Mouse (Mus musculus): ENCODE results near the gene Mboat7. TPM values are rescaled to one million over a fixed set of nuclear protein-coding genes. Genes with fewer than 3 reads are reported as not detected.

The Mboat7 gene
- total RNA-seq, 1 experiment from 2014 or later: 37.0 TPM

DNA sequence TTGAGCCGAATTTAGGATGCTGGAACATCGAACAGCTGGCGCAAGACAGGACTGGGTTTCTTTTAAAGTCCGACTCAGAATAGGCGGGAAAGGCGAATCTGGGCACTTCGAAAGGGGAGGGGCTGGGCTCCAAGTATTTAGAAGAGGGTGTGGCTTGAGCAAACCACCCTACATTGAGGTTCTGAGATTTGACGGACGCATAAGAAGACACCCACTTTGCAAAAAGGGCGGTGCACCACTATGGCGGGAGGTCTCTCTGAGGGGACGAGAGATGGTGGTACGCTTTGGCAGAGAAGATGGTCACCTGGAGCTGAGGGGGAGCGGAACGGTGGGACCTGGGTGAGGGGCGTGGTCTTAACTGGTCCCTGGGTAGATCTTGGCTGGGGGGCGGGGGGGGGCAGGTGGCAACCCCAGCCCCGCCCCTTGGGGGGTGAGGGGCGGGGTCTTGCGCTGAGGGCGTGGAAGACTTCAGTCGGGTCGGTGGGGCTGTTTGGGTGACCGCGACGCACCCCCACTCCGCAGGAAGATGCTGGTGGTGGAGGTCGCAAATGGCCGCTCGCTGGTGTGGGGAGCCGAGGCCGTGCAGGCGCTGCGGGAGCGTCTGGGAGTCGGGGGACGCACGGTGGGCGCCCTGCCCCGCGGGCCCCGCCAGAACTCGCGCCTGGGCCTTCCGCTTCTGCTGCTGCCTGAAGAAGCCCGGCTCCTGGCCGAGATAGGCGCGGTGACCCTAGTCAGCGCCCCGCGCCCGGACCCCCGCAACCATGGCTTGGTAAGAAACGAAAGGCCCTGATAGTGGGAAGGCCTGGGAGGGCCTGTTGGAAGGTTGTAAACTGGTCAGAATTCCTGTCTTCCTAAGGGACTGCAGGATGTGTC is 989 bp upstream of the Mboat7 start:
- ATAC-seq (replicated peaks; ENCODE audit: low read depth, poor library complexity, severe bottlenecking): peak; percentile 27

DNA sequence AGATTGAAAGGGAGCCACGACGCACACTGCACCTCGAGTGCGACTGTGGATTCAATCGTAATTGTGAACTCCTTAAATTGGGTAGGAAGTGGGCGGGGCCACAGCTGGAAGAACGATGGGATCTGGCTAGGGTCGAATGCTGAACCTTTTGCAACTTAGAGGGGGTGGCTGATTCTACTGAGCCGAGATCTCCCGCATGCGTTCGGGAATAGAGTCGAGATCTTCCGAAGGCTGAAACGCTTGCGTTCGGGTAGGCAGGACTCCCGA is 419 bp upstream of the Mboat7 start:
- ATAC-seq (replicated peaks; ENCODE audit: low read depth, poor library complexity, severe bottlenecking): no peak

GRCm38 (mm10) chr7:3692382-3692986 is 839 bp downstream of the Mboat7 start, which contains the start of gene Tsen34:
Tsen34 (plus strand) TSS chr7:3692863.
- no peak for ATAC-seq (replicated peaks; ENCODE audit: low read depth, poor library complexity, severe bottlenecking)

GRCm38 (mm10) chr7:3691919-3692318 is 1.4 kb downstream of the Mboat7 start:
- ATAC-seq (replicated peaks; ENCODE audit: low read depth, poor library complexity, severe bottlenecking): no peak

- ATAC-seq (replicated peaks; ENCODE audit: low read depth, poor library complexity, severe bottlenecking): no peak
Measured at GRCm38 (mm10) chr7:3685400-3686187, 7.7 kb downstream of the Mboat7 start.

GRCm38 (mm10) chr7:3684698-3685097 is 8.6 kb downstream of the Mboat7 start:
- ATAC-seq (replicated peaks; ENCODE audit: low read depth, poor library complexity, severe bottlenecking): no peak

- ATAC-seq (replicated peaks; ENCODE audit: low read depth, poor library complexity, severe bottlenecking): no peak
Measured at GRCm38 (mm10) chr7:3683908-3684550, 9.3 kb downstream of the Mboat7 start.

- ATAC-seq (replicated peaks; ENCODE audit: low read depth, poor library complexity, severe bottlenecking): no peak
Measured at GRCm38 (mm10) chr7:3677342-3677741, 16.0 kb downstream of the Mboat7 start, which contains the start of gene Tmc4. Tmc4 (minus strand) TSS chr7:3677553.

DNA sequence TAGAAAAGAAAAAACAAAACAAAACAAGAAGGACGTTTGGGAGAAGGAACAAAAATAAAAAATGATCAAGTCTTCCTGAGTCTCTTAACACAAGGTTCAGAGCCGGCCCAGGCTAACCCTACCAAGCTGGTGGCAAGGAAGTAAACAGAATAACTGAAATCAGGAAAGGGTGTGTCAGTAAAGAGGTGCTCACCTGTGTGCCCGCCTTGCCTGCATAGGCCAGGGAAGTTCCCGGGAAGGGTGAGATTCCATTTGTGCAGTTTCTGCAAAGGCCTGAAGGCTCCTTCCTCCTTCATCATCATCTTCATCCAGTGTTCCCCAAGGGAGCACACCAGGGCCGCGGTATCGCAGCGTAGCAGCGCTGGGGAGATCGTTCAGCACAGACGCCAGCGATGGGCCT is 17.0 kb downstream of the Mboat7 start:
- no peak for ATAC-seq (replicated peaks; ENCODE audit: low read depth, poor library complexity, severe bottlenecking)

DNA sequence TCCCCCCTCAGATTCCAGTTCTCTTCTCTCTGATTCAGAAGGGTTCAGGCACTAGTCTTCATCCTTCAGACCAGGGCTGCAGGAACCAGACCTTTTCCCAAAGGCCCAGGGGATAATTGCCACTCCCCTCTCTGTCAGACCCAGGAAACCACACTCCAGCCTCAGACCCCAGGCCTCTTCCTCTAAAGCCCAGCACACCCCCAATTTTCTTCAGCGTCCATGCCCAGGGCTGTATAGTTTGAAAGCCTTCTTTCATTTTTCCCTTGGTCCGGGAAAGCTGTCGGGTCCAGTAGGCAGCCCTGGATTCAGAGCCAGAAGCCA is 18.1 kb downstream of the Mboat7 start:
- ATAC-seq (replicated peaks; ENCODE audit: low read depth, poor library complexity, severe bottlenecking): peak; percentile 67

DNA sequence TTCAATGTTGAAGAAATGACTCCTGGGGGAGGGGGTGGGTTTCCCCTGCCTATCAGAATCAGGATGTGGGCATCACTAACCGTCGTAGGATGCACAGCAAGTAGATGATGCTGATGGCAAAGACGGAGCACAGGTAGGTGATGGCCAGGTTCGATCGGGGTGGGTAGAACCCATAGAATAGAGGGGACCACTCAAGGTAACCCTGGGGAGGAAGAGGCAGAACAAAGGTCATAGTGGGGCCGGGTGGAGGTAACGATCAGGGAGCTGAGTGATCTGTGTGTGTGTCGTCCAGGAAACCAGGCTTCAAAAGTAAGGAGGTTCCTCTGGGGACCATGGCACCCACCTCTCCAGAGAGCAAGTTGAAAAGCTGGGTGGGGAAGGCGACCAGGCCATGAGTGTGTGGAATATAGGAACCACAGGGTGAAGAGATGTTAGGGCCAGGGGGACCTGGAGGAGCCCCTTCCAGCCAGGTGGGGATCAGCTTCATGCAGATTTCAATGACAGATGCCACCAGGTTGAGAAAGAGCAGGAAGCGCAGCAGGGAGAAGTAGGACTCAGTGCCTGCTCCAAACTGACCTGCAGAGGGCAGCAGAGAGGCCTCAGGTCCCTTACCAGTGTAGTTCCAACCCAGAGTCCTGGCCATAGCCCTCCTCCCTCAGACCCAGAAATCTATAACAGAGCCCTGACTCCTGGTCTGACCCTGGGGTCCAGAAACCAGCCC is 18.7 kb downstream of the Mboat7 start:
- peak; percentile 99 for ATAC-seq (replicated peaks; ENCODE audit: low read depth, poor library complexity, severe bottlenecking)

- ATAC-seq (replicated peaks; ENCODE audit: low read depth, poor library complexity, severe bottlenecking): peak; percentile 16; the same call in 1 of the 2 replicates
Measured at GRCm38 (mm10) chr7:3666921-3667391, 26.4 kb downstream of the Mboat7 start.

GRCm38 (mm10) chr7:3665215-3666114 is 27.9 kb downstream of the Mboat7 start, which contains the start of gene Leng1:
Leng1 (minus strand) TSS chr7:3665840.
- ATAC-seq (replicated peaks; ENCODE audit: low read depth, poor library complexity, severe bottlenecking): peak; percentile 94

GRCm38 (mm10) chr7:3664524-3665214 is 28.7 kb downstream of the Mboat7 start:
- ATAC-seq (replicated peaks; ENCODE audit: low read depth, poor library complexity, severe bottlenecking): no peak

DNA sequence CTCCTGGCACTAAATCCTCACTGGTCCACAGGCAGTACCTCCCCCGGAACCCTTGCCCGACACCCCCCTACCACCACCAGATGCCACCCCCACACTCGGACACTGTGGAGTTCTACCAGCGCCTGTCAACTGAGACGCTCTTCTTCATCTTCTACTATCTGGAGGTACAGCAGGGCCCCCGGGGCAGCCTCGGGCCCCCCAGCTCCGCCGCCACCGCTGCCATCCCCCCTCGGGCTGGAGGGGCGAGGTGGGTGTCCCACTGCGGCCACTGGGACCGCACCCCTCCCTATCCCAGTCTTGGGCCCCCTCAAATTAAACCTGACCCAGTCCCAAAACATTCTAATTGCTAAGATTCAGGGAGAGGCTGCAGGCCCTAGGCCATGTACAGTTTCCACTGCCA is 34.7 kb downstream of the Mboat7 start:
- ATAC-seq (replicated peaks; ENCODE audit: low read depth, poor library complexity, severe bottlenecking): no peak

DNA sequence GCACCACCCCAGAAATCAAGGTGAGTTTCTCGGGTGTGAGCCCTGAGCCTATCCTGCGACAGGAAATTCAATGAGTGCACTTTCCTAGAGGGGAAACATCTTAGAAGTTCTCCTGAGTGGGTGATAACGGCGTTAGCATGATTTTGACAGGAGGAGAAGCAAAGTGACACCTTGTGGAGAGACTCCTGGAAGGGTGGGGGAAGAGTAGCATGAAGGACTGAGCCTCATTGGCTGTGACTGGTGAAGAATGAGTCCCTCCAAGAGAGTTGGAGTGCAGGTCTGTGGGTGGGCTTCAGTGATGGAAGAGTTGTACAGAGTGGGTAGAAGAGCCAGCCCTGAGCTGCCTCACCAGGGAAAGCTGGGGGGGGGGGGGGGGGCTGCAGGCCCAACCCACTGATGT is 36.4 kb downstream of the Mboat7 start:
- ATAC-seq (replicated peaks; ENCODE audit: low read depth, poor library complexity, severe bottlenecking): no peak

DNA sequence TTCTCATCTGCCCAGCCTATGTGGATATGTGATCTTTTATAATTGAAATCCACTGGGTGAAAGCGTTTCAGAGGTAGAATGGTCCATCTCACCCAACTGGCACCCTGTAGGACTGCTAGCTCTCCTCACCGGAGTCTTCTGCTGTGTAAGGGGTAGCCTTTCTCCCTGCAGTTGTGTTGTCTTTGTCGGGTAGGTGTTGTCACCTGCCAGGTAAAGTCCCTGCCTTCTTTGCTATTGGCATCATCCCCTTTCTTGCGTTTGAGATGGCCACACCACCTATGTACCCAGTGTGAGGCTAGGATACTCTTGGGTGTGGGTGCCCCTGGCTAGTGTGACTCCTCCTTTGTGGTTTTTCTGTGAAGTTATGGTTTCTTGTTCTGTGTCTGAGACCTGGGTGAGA is 46.7 kb downstream of the Mboat7 start:
- ATAC-seq (replicated peaks; ENCODE audit: low read depth, poor library complexity, severe bottlenecking): no peak

GRCm38 (mm10) chr7:3646188-3646587 is 47.1 kb downstream of the Mboat7 start:
- no peak for ATAC-seq (replicated peaks; ENCODE audit: low read depth, poor library complexity, severe bottlenecking)

Measured in common myeloid progenitor, adult 5-6 weeks (primary cell).